Mouse (Mus musculus) embryonic facial prominence, embryonic 11.5 days (tissue): ENCODE results near the gene Zbp1. TPM values are rescaled to one million over a fixed set of nuclear protein-coding genes. Genes with fewer than 3 reads are reported as not detected.

Source experiments
- ATAC-seq: fragments of 200-750 bp; cut with Nextera tagmentation; replicated peaks from 2 replicates; pipeline ENCODE4 v1.8.0; 2017; ENCODE audit warnings: low read depth; ENCODE audit not compliant: insufficient number of reproducible peaks, low FRiP score, low TSS enrichment
- DNase-seq: peaks from one replicate; pipeline ENCODE4 v3.0.0-alpha.2; 2015; ENCODE audit warnings: low spot score
- H3K27ac ChIP-seq: fragments of 300-500 bp; sonication (generic); replicated peaks from 2 replicates; pipeline ENCODE4 v1.5.1; 2014; ENCODE audit warnings: mild to moderate bottlenecking, low read depth, low read length, control low read depth
- H3K27me3 ChIP-seq: fragments of 300-500 bp; sonication (generic); 2 replicates; pipeline ENCODE4 v1.6.1; 2014; ENCODE audit warnings: mild to moderate bottlenecking, low read length, moderate library complexity, mixed read lengths; ENCODE audit not compliant: control insufficient read depth, insufficient read depth
- H3K36me3 ChIP-seq: fragments of 300-500 bp; sonication (generic); replicated peaks from 2 replicates; pipeline ENCODE4 v1.6.1; 2014; ENCODE audit warnings: low read depth, mild to moderate bottlenecking, low read length, moderate library complexity, mixed read lengths; ENCODE audit not compliant: control insufficient read depth, insufficient read depth
- H3K4me1 ChIP-seq: fragments of 300-500 bp; sonication (generic); 2 replicates; pipeline ENCODE4 v1.6.1; 2014; ENCODE audit warnings: low read length, mixed read lengths; ENCODE audit not compliant: control insufficient read depth, insufficient read depth
- H3K4me2 ChIP-seq: fragments of 300-500 bp; sonication (generic); 2 replicates; pipeline ENCODE4 v1.6.1; 2014; ENCODE audit warnings: low read depth, mild to moderate bottlenecking, control low read depth, low read length, moderate library complexity
- H3K4me3 ChIP-seq: fragments of 300-500 bp; sonication (generic); 2 replicates; pipeline ENCODE4 v1.5.1; 2014; ENCODE audit warnings: low read depth, low read length, control low read depth
- H3K9ac ChIP-seq: fragments of 300-500 bp; sonication (generic); replicated peaks from 2 replicates; pipeline ENCODE4 v1.6.1; 2014; ENCODE audit warnings: mild to moderate bottlenecking, control low read depth, low read length
- H3K9me3 ChIP-seq: fragments of 300-500 bp; sonication (generic); replicated peaks from 2 replicates; pipeline ENCODE4 v1.6.1; 2016; ENCODE audit warnings: mild to moderate bottlenecking, low read length, inconsistent platforms, mixed read lengths; ENCODE audit not compliant: control insufficient read depth
- WGBS: fragments of 180-500 bp; shearing (Covaris S2); extraction: QIAGEN DNeasy Blood & Tissue Kit; methylation state at CpG from one replicate; pipeline ENCODE4 v1.1.7; 2014; 5-methylcytosine and 5-hydroxymethylcytosine counted together
- polyA plus RNA-seq: library from polyadenylated mRNA; unstranded; fragments of >200 nt; fragmentation: Nextera tagmentation; extraction: Ambion mirVana; gene quantifications from 2 replicates; pipeline ENCODE4 v1.2.1, GENCODE M21; 2014

Gene Zbp1
- polyA plus RNA-seq: not detected in 2 replicates

DNA sequence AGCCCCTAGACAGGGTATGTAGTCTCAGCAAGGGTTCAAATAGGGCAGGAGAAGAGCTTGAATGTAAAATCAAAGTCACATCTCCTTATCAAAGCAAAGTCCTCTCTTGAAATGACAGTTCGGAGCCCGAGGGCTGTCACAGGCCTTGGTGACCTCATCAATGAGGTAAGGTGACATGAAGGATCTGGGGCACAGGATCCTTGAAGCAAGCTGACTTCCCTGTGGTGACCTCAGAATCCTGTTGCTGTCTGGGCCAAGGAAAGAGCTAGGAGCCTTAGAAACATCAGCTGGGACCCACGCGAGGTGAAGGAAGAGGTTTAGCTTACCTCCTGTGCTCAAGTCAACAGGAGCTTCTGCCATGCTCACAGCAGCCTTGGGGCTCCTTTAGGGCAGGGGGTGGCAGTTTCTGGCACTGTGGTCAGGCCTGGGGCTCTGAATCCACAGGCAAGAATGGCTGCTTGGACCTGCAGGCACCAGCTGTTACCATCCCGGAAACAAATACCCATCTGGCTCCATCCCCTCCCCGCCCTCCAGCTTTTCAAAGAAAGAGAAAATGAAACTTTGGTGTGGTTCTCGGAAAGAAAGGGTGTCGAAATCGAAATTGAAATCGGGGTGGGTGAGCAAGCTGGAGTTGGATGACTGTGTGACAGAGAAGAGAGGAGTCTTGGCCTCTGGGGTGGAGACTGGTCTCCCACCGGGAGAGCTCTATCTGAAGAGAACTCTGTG is at the start of gene Zbp1:
TSS of gene Zbp1 (minus strand) at position 508 of the 726 bp plus-strand sequence.
- no peak within 1 kb of the TSS for H3K4me2 ChIP-seq
- H3K4me1 ChIP-seq: no peaks in the 10 kb centered on the region
- no peaks in the 10 kb centered on the region for H3K27me3 ChIP-seq
- 69% methylated on average over 11 of the region's 11 CpGs for WGBS
- no peak within 1 kb of the TSS for H3K27ac ChIP-seq
- H3K9ac ChIP-seq: no peak within 1 kb of the TSS
- ATAC-seq (no peak), DNase-seq (no peak)
- H3K36me3 ChIP-seq: no peaks in the 10 kb centered on the region
- H3K9me3 ChIP-seq: no peaks in the 10 kb centered on the region
- no peak within 1 kb of the TSS for H3K4me3 ChIP-seq

- Histone ChIP-seq H3K4me2 (no peak overlapping the region), H3K4me3 (no peak overlapping the region), H3K9ac (no peak overlapping the region), H3K36me3 (no peaks in the 10 kb centered on the region), H3K27ac (no peak overlapping the region), H3K27me3 (no peaks in the 10 kb centered on the region), H3K4me1 (peaks cover 6% of the 10 kb centered on the region; the same call in 1 of the 2 replicates), H3K9me3 (no peaks in the 10 kb centered on the region)
- 93% methylated on average over 3 of the region's 3 CpGs for WGBS
- no peak for DNase-seq
- ATAC-seq: no peak
These were observed 48.8 kb upstream of the Zbp1 start for GRCm38 (mm10) chr2:173267562-173267961.

DNA sequence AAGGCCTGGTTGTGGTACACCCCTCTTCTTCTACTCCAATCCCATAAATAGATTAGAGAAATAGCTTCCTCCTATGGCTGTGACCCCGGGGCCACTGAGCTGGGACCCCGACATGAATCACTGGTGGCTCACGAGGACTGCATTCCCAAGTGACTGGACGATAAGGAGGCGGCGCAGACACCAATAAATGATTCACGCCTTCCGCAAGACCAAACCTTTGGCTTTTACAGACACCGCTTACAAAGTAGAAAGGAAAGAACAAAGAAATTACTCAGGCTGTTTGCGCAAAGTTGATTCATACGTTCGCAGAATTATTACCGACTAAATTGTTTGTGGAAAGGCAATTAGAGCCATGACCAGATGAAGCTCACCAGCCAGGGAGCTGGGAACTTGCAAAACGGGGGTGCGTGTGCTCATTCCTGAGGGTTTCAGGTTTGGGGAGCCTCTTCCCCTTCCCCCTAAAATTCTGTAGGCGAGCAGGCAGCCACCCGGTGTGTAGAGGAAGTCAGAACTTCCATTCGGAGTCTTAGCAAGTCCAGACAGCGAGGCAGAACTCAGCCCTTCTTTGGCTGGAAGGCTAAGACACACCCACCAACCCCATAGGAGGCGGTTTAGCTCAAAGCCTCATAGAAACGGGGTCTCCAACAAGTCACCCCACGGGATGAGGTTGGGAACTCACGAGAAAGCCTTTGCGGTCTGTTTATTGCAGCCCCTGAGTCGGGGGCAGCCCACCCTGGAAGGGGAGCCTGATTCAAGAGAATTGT is 47.8 kb upstream of the Zbp1 start:
- 78% methylated on average over 25 of the region's 25 CpGs for WGBS
- no peaks in the 10 kb centered on the region for H3K36me3 ChIP-seq
- ATAC-seq: no peak

GRCm38 (mm10) chr2:173265468-173266265 is 46.9 kb upstream of the Zbp1 start:
- DNase-seq (no peak), ATAC-seq (no peak)
- H3K36me3 ChIP-seq: no peaks in the 10 kb centered on the region
- H3K4me1 ChIP-seq: peaks cover 6% of the 10 kb centered on the region
- no peaks in the 10 kb centered on the region for H3K27me3 ChIP-seq
- H3K4me3 ChIP-seq: no peak overlapping the region
- no peak overlapping the region for H3K27ac ChIP-seq
- H3K9ac ChIP-seq: no peak overlapping the region
- H3K9me3 ChIP-seq: no peaks in the 10 kb centered on the region
- 88% methylated on average over 22 of the region's 22 CpGs for WGBS
- no peak overlapping the region for H3K4me2 ChIP-seq

More for the DNA sequence above, 47.8 kb upstream of the Zbp1 start:
- Histone ChIP-seq H3K27ac (no peak overlapping the region), H3K4me1 (peaks cover 6% of the 10 kb centered on the region), H3K9me3 (no peaks in the 10 kb centered on the region), H3K27me3 (no peaks in the 10 kb centered on the region), H3K9ac (no peak overlapping the region), H3K4me2 (no peak overlapping the region), H3K4me3 (no peak overlapping the region)
- DNase-seq: no peak

- no peak overlapping the region for H3K4me2 ChIP-seq
- H3K36me3 ChIP-seq: no peaks in the 10 kb centered on the region
- ATAC-seq (peak; percentile 40; the same call in 1 of the 2 replicates), DNase-seq (no peak)
- peaks cover 2% of the 10 kb centered on the region for H3K4me1 ChIP-seq
- H3K27me3 ChIP-seq: no peaks in the 10 kb centered on the region
- H3K9me3 ChIP-seq: no peaks in the 10 kb centered on the region
- 30% methylated on average over 13 of the region's 13 CpGs for WGBS
- H3K4me3 ChIP-seq: no peak overlapping the region
- no peak overlapping the region for H3K9ac ChIP-seq
- no peak overlapping the region for H3K27ac ChIP-seq
These were observed 45.9 kb upstream of the Zbp1 start for GRCm38 (mm10) chr2:173264467-173265128.

- Histone ChIP-seq H3K4me2 (no peak overlapping the region), H3K27me3 (no peaks in the 10 kb centered on the region), H3K9ac (no peak overlapping the region), H3K9me3 (no peaks in the 10 kb centered on the region), H3K27ac (no peak overlapping the region), H3K4me1 (peaks cover 2% of the 10 kb centered on the region), H3K4me3 (no peak overlapping the region), H3K36me3 (no peaks in the 10 kb centered on the region)
- 0 out of 2 replicates have a peak, but pooled peaks have one; percentile 12 for ATAC-seq
- WGBS: 52% methylated on average over 11 of the region's 11 CpGs
- DNase-seq: no peak
These were observed 45.1 kb upstream of the Zbp1 start for GRCm38 (mm10) chr2:173263636-173264330.

DNA sequence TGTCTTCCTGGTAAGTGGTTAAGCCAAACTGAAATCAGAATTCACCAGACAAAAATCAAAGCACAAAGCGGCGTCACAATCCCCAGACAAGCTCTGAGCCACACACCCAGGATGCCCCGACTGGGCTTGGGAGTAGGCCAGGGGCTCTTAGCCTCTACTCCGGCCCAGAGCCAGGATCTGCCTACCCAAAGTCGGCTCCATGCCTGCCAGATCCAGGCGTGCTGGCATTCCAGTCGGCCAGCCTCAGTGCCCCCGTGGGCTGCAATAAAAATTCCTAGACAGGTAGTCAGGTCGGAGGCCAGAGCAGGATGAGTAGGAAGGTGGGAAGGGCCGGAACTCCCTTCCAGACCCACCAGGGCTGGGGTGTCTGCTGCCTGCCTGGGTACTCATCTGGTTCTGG is 42.8 kb upstream of the Zbp1 start:
- ATAC-seq: no peak
- Histone ChIP-seq H3K9me3 (no peaks in the 10 kb centered on the region), H3K4me3 (no peak overlapping the region), H3K27me3 (no peaks in the 10 kb centered on the region), H3K9ac (no peak overlapping the region), H3K27ac (no peak overlapping the region), H3K4me2 (no peak overlapping the region), H3K4me1 (peaks cover 2% of the 10 kb centered on the region), H3K36me3 (no peaks in the 10 kb centered on the region)
- 85% methylated on average over 10 of the region's 10 CpGs for WGBS
- DNase-seq: no peak
